Mouse (Mus musculus): ENCODE data around the gene Brms1. TPM values are rescaled to one million over a fixed set of nuclear protein-coding genes. Genes with fewer than 3 reads are reported as not detected.
"Not testable (repeated sequence)": the region's sequence is repeated elsewhere in the genome, so short reads cannot be mapped to it uniquely, and the experiment has no call there.

The Brms1 gene
- 10 to 100 TPM; 23.7 to 29.7 (median 25.4) TPM for total RNA-seq (2022)

GRCm38 (mm10) chr19:5040862-5041523 is at the start of gene Brms1:
TSS of gene Brms1 (plus strand) at chr19:5041354.
- DNase-seq (ENCODE audit: low spot score in 2 of 2): peak; percentile 89 to 92

- no peak for DNase-seq (ENCODE audit: low spot score in 2 of 2)
Measured at GRCm38 (mm10) chr19:4992371-4992770, 48.8 kb upstream of the Brms1 start.

GRCm38 (mm10) chr19:4992904-4993303 is 48.2 kb upstream of the Brms1 start:
- DNase-seq (ENCODE audit: low spot score in 2 of 2): peak; percentile 58 to 92

- DNase-seq (ENCODE audit: low spot score in 2 of 2): peak; percentile 69 to 93
Measured at GRCm38 (mm10) chr19:4994043-4994442, 47.1 kb upstream of the Brms1 start.

GRCm38 (mm10) chr19:4999445-5000140 is 41.6 kb upstream of the Brms1 start:
- peak in 1 of 2 experiments; percentile 86 for DNase-seq (ENCODE audit: low spot score in 2 of 2)

GRCm38 (mm10) chr19:5001666-5002406 is 39.3 kb upstream of the Brms1 start:
- DNase-seq (ENCODE audit: low spot score in 2 of 2): peak; percentile 84 to 99

DNA sequence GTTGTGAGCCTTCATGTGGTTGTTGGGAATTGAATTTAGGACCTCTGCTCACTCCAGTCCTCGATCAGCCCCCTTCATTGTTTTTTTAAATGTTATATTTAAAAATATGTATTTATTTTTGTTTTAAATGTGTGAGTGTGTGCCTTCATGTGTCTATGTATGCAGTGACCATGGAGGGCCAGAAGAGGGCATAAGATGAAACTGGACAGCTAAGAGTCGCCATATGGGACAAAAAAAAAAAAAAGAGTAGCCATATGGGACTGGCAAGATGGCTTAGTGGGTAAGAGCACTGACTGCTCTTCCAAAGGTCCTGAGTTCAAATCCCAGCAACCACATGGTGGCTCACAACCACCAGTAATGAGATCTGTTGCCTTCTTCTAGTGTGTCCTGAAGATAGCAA is 37.5 kb upstream of the Brms1 start:
- DNase-seq (ENCODE audit: low spot score in 2 of 2): not testable (repeated sequence)

- no peak for DNase-seq (ENCODE audit: low spot score in 2 of 2)
Measured at GRCm38 (mm10) chr19:5004925-5005324, 36.2 kb upstream of the Brms1 start.

DNA sequence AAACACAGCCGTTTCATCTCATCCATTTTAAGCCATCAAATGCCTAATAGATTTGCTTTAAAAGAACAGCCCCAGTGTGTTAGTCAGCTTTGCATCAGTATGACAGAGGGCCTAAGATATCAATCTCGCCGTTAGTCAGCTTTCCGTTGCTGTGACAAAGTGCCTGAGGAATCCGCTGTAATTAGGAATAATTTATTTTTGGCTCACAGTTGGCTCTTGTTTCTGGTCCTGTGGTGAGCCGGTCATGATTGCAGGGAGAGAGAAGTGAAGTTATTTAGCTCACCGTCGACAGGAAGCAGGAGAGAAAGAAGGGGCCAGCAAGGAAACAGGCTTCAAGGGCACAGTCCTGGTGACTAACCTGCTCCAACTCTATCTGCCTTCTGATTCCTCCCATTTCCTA is 28.0 kb upstream of the Brms1 start:
- DNase-seq (ENCODE audit: low spot score in 2 of 2): no peak

GRCm38 (mm10) chr19:5014961-5015398 is 26.2 kb upstream of the Brms1 start:
- DNase-seq (ENCODE audit: low spot score in 2 of 2): no peak

DNA sequence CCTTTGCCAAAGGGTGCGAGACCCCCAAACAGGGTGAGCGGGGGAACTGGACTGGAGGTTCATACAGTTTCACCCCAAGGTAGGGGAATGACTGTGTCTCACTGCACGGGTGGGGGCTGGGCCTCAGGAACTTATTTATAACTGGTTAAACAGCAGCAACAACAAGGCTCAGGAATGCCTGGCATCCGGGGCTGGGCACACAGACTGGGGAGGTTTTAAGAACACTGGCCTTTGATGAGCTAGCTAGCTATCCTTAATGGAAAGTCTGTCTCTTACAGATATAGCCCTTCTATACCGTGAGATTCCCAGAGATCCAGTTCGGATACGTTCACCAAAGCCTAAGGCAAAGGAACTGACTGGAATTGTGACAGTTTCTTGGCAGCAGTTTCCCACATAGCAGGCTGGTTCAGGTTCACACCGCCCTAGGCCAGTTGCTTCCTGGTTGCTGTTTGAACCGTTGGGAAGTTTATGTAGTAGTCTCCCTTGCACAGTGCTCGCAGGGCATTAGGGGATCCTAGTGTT is 24.9 kb upstream of the Brms1 start:
- DNase-seq (ENCODE audit: low spot score in 2 of 2): no peak

- DNase-seq (ENCODE audit: low spot score in 2 of 2): no peak
Measured at GRCm38 (mm10) chr19:5016782-5017181, 24.4 kb upstream of the Brms1 start.

- DNase-seq (ENCODE audit: low spot score in 2 of 2): no peak
Measured at GRCm38 (mm10) chr19:5017611-5018010, 23.5 kb upstream of the Brms1 start.

DNA sequence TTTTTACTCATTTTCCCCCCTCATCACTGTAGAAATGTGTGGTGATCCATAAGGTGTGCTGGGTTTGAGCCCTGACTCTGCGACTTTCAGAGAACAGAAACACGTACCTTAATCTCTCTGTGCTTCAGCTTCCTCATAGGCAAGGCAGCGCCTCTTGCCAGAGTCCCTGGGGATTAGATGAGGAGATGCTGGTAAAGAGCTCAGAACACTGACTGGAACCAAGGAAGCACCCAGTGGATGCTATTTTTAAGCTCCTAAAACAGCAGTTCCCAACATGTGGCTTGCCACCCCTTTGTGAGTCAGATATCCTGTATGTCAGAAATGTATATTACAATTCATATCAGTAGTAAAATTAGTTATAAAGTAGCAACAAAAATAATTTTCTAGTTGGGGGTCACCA is 23.0 kb upstream of the Brms1 start:
- DNase-seq (ENCODE audit: low spot score in 2 of 2): no peak

DNA sequence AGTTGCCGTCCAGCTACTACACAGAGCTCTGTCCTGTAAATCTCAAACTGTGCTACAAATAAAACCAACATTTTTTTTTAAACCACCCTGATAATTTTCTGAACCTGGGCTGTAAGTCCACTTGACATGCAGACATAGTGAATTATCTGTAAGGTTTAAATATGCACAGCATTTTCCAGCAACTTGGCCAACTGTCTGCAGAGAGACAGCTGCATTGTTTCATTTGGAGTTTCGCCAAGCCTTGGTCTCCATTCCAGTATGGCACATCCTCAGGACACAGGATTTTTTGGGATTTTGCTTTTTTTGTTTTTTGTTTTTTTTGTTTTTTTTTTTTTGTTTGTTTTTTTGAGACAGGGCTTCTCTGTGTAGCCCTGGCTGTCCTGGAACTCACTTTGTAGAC is 19.7 kb upstream of the Brms1 start:
- DNase-seq (ENCODE audit: low spot score in 2 of 2): no peak

DNA sequence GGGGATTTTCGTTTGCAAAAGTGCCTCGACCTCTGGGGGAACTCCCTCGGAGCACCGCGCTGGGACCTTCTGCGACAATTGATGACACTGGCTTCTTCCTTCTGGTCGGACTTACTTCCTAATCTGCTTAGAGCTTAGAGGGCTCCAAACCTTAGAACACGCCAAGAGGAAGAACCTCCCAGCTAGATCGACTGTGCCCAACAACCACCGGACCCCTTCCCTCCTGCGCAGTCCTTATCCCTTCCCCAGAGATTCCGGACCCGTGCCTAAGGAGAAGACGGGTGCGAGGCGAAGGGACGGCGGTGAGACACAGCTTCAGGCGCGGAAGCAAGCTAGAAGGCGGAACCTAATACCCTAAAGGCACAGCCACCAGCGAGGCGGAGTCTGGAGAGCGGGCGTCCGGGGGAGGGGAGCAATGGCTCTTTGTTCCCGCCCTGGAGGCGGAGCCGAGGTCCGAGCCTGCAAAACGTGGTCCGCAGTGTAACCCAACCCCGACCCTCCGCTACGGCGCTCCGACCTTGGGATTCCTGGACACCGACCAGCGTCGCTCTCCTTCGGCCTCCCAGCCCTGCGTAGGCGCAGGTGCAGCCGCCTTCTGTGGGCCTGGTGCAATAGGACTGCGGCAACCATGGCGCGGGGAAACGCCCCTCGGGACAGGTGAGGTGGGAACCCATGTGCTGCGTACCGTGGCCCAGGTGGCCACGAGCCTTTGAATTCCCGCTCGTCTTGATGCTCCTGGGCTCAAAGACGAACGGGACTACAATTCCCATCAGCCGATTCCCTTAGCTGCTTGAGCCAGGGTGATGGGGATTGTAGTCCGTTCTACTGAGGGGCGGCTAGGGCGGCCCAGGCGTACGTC is 17.3 kb upstream of the Brms1 start, which contains the start of gene Slc29a2:
Gene Slc29a2 (plus strand): TSS at position 240 of the 859 bp plus-strand sequence.
- DNase-seq (ENCODE audit: low spot score in 2 of 2): peak; percentile 72 to 86

GRCm38 (mm10) chr19:5026111-5026510 is 15.0 kb upstream of the Brms1 start:
- no peak for DNase-seq (ENCODE audit: low spot score in 2 of 2)

- DNase-seq (ENCODE audit: low spot score in 2 of 2): no peak
Measured at GRCm38 (mm10) chr19:5032686-5033085, 8.5 kb upstream of the Brms1 start.

- DNase-seq (ENCODE audit: low spot score in 2 of 2): no peak
Measured at GRCm38 (mm10) chr19:5036577-5036976, 4.6 kb upstream of the Brms1 start.

DNA sequence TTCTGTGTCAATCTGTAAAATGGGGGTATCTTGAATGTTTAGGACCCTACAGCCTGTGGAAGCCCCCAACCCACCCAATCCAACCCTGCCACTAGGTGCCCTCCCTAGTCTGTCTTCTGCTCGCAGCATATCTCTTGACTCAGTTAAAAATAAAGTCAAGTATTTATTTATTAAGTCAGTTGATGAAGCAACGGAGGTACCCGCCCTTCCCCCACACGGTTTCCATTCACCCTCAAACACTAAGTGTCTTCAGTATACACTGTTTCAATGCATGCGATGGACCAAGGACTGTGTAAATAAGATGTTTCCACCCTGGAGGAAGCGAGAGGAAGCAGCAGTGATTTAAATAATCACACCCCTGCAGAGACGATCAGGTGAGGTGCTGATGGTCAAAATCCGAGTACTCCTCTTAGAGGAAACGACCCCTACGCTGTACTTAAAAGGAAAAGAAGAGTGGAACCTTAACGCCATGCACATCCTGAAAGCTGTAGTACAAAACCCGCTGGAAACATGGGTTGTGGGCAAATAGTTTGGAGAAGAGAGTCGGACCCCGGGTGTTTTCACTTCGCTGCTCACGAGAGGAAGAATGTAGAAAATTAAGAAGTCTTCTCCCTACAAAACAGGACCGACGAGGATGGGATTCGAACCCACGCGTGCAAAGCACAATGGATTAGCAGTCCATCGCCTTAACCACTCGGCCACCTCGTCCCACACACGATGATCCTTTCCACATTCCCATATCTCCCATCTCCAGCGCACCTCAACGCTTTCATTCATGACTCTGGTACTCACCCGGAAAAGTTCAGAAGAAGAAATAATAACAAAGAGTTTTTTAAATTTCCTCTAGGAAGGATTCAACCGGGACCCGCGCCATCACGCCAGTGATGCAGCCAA is 3.2 kb upstream of the Brms1 start:
- DNase-seq (ENCODE audit: low spot score in 2 of 2): peak in 1 of 2 experiments; percentile 95

All from left cerebral cortex, adult 8-10 months (tissue).